Mouse (Mus musculus): ENCODE results near the gene Cib1.

Gene Cib1

GRCm38 (mm10) chr7:80231971-80232488 is 583 bp downstream of the Cib1 start:
- DNase-seq: peak in 1 of 2 experiments; percentile 73

GRCm38 (mm10) chr7:80230196-80230595 is 2.4 kb downstream of the Cib1 start:
- no peak for DNase-seq

DNA sequence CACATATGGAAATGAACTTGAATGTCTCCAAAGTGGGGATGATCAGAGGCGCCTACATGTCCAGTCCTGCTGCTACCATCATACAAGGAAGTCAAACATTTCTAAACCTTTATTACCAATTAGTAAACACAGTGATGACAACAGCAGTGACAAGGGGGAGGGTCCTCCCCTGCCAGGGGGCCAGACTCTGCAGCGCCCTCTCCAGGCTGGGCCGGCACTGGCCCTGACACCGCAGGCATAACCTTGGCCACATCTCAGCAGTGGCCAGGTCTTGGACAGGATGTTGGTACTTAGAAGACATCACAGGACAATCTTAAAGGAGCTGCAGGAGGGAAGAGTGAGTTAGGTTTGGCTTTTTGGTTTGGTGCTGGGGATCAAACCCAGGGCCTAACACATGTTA is 5.5 kb downstream of the Cib1 start:
- DNase-seq: no peak

DNA sequence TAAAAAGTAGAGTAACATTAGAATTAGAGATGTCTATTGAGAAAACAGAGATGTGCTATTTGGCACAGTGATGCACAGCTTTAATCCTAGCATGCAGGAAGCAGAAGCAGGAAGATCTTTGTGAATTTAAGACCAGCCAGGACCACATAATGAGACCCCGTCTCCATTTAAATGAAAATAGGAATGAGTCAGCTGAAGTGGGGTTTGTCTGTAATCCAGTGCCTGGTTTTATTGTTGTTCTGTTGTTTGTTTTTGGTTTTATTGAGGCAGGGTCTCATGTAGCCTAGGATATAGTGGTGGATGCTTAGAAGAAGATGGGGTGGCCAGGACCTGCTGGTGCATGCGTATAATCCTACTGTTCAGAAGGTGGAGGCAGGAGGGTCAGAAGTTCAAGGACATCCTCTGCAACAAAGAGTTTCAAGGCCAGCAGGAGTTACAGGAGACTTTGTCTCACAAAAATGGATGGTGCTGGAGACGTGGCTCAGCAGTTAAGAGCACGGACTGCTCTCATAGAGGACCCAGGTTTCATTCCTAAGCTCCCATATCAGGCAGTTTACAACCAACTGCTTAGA is 11.3 kb downstream of the Cib1 start:
- DNase-seq: no peak

- DNase-seq: no peak
These were observed 12.3 kb downstream of the Cib1 start for GRCm38 (mm10) chr7:80220237-80220797.

DNA sequence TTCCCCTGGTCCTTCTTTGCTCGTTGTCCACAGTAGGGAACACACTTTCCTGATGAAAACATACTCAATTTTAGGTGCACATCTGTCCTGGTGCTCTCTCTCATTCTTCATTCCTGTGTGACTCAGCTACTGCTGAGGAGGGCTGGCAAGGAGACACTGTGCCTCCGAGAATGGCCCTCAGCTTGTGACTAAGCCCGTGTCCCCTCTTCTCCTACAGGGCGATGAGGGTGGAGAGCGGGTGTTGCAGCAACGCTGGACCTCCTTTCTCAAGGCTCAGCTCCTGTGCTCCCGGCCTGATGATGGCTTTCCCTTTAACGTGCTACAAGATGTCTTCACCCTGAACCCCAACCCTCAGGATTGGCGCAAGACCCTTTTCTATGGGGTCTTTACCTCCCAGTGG is 13.9 kb downstream of the Cib1 start:
- no peak for DNase-seq

DNA sequence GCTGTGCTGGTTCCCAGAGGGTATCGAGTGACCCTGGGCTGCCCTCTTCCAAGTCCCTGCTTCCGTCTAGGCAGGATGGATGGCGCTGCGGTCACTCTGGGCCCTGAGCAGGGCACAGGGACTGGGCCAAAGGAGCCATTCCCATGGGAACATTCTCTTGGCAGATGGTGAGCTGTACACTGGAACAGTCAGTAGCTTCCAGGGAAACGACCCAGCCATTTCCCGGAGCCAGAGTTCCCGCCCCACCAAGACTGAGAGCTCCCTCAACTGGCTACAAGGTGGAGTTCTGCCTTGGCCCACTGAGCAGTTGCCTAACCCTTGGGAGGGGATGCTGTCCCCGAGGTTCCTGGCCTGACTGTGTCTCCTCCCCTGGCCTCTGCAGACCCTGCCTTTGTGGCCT is 16.0 kb downstream of the Cib1 start:
- peak; percentile 48 to 51 for DNase-seq

DNA sequence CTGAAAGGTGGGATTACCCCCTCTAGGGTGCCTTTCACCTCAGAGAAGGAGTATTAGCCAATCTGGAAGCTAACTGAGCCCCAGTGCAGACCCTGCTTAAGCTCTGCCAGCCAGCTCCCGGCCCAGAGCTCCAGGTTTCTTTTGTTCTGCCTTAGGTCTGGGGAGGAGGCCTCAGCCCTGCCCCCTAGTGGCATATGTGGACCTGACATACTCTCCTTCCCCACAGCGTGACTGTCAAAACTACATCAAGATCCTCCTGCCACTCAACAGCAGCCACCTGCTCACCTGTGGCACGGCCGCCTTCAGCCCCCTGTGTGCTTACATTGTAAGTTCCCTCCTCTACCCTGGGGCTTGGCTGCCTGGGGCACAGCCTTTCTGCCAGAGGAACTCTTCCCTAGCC is 17.2 kb downstream of the Cib1 start:
- DNase-seq: peak; percentile 75 to 79

GRCm38 (mm10) chr7:80214459-80214858 is 18.2 kb downstream of the Cib1 start:
- no peak for DNase-seq

DNA sequence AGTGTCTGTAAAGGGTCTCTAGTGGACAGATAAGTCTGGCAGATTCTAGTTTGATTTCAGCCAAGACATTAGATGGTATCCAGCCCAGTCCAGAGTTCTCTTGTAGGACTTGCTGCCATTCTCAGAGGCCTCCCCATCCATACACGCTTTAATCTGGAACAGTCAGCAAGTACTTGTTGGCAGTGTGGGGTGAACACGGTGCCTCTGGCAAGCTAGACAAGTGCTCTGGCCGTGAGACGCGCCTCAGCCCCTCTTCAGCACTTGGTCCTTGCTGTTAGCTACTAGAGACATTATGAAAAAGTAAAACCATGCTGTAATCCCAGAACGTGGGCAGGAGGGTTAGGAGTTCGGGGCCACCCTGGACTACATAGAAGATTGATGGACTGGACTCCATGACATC is 19.0 kb downstream of the Cib1 start:
- DNase-seq: no peak

GRCm38 (mm10) chr7:80210982-80211381 is 21.6 kb downstream of the Cib1 start:
- DNase-seq: no peak

GRCm38 (mm10) chr7:80209669-80210068 is 22.9 kb downstream of the Cib1 start:
- peak; percentile 47 to 51 for DNase-seq

DNA sequence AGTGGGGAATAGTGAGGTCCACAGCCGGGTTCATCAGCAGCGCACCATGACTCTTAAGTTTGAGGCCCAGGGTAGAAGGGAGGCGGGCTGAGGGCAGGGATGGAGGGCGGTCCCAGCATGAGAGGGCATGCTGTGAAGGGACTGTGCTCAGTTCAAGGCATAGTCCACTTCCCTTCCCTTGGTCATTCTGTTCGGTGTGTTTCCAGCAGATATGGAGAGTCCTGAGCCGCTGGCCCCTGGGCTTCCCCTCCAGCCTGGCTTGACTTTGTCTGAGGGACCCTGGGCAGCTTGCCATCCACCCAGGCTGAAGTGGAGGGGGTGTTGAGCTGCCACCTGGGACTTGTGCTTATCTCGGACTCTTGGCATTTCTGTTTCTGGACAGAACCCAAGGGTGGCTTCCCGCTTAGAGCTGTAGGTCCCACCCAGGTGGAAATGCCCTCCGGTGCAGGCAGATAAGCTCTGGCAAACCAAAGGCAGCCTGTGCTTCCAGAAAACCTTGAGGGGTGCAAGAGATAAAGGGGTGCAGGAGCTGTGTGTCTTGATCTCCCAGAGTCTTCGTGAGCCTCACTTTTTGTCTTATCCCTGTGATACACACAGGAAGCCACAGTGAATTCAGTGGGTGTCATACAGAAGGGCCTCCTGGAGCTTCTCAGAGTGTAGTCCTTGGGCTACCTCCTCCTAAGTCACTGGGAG is 23.7 kb downstream of the Cib1 start:
- DNase-seq: peak; percentile 87 to 91

GRCm38 (mm10) chr7:80208026-80208642 is 24.5 kb downstream of the Cib1 start:
- peak; percentile 87 to 90 for DNase-seq

- peak in 1 of 2 experiments; percentile 33 for DNase-seq
These were observed 25.3 kb downstream of the Cib1 start for GRCm38 (mm10) chr7:80207314-80207731.

- DNase-seq: no peak
These were observed 26.7 kb downstream of the Cib1 start for GRCm38 (mm10) chr7:80205705-80206589.

DNA sequence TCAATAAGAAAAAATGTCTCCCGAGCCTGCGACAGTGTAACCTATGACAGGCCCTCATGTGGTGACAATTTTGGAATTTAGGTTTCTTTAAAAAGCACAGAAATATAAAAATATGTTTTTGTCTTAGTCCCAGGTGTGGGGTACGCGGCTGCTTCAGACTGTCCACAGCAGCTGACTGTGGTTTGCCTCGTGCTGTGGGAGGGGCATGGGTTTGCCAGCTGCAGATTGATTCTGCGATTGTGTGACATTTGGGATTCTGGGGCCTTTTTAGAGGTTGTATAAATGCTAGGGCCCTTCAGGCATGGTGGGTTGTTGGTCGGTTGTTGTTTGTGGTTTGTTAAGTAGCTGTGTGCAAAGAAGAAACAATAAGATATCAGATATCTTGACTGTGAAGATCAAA is 27.7 kb downstream of the Cib1 start:
- DNase-seq: no peak

DNA sequence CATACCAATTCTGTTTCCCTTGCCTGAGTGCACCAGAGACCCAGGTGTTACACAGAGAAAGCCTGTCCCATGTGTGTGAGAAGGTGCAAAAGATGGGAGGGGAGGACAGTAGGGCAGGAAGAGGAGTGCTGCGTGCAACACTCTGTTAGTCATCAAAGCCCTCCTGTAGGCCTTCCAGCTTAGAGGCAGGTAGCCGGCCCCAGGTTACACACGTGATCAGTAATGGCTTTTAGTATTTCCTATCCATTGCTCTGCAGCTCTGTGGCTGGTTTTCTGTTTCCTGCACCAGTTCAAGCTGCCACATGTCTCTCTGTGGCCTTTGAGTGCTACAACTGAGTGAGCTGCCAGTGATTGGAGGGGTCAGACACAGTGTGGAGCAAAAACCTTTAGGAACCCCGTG is 28.3 kb downstream of the Cib1 start:
- DNase-seq: no peak

- DNase-seq: no peak
These were observed 28.9 kb downstream of the Cib1 start for GRCm38 (mm10) chr7:80203638-80204096.

DNA sequence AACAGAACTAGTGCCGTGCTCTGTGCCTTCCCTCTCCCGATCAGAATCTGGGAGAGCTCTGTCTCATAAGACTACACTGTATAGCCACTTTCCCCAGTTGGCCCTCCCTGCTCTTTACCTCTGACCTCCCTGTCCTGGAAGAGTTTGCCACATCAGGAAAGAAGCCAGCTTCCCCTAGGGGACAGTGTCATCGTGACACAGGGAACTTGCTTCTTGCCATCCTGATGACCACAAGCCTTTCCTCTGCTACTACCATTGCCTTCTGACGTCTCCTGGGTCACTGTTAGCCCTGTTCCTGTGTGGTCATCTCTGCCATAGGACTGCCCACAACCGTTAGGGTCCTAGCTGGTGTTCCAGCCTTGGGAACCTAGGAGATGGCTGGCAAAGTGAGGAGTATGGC is 29.7 kb downstream of the Cib1 start:
- DNase-seq: no peak

GRCm38 (mm10) chr7:80201888-80202540 is 30.6 kb downstream of the Cib1 start:
- DNase-seq: peak; percentile 43 to 48

DNA sequence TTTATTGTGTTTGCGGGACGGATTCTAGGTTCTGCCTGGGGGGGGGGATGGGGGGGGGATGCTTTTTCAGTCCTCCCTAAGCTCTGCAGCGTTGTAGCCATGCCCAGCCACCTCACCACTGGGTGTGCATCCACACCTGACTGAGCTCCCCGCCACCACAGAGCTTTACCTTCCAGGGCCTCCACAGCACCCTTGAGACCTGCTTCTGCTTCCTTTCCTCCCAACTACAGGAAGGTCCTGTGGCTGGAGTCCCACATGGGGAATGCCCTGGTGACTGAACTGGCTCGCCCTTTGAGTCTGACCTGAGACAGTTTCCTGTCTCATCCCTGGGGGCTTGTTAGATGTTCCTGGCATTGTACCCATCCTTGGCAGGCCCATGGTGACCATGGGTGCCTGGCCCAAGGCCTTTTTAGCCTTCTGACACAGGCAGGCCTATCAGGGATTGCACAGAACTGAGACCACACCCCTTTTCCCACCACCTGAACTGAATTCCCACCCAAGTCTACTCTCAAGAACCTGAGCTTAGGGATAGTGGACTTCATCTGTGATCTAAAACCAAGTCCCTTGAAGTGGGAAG is 31.6 kb downstream of the Cib1 start:
- DNase-seq: no peak
